Mouse (Mus musculus) adrenal gland, adult (tissue): Measurements from ENCODE around the gene Stx1a.

Experiments used
- DNase-seq, 2 experiments: peaks; one replicate each; pipeline ENCODE4 v3.0.0; 2022 to 2023; ENCODE audit warnings: low spot score in 1 of 2; ENCODE audit not compliant: inconsistent age in 2 of 2

Stx1a gene

DNA sequence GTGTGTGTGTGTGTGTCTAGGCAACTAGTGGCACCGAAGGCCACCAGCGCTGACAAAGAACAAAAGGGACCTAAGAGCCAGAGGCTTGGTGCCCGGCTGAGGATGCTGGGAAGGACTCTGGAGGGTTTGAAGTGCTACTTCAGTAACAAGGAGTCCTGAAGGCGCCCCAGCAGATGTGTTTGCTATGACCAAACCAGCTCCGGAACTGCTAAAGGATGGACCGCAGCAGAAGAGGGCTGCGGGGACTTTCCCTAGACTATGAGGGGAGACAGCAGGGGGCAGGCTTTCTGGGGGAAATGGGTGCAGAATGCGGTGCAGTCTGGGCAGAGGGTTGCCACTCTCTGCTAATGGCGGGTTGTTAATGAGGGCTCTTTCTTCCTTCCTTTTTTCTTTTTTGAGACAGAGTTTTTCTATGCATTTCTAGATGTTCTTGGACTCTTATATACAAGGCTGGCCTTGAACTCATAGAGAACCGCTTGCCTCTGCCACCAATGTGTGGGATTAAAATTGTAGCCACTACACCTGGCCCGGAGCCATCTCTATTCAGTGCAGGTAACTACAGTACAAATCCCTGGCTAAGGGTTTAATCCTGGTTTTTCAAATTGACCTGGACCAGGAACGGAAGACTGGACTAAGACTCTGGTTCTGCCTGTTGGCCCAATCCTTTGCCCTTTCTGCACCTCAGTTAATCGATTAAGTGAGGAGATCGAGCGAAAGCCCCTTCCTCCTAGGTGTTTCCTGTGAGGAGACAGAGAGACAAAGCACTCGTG lies 15.3 kb upstream of the Stx1a start:
- DNase-seq, result peak; percentile 55 to 60

GRCm38 (mm10) chr5:135008671-135009589 lies 14.4 kb upstream of the Stx1a start, which contains the start of gene Abhd11:
Gene Abhd11 (plus strand): TSS chr5:135009152.
- peak; percentile 99 for DNase-seq

- peak; percentile 94 to 99 for DNase-seq
Observed at GRCm38 (mm10) chr5:135009590-135010319, 13.5 kb upstream of the Stx1a start.

DNA sequence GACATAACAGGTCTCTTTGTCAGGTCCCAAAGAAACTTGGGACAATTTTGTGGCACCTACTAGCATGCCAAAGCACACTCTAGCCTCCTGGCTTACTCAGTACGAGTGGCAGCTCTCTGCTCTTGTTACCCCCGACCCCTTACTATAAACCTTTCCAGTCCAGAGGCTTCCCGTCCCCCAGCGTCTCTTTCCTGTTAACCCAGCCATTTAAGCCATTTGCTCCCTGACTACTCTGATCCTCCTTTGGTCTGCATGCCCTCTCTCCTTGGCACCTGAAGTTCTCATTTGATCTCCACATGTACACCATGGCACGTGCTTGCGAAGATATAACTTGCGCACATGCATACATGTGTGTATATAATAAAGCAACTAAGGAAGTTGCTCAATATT lies 13.0 kb upstream of the Stx1a start:
- no peak for DNase-seq

- peak in 1 of 2 experiments; percentile 54 for DNase-seq
Observed at GRCm38 (mm10) chr5:135010841-135011743, 12.2 kb upstream of the Stx1a start.

DNA sequence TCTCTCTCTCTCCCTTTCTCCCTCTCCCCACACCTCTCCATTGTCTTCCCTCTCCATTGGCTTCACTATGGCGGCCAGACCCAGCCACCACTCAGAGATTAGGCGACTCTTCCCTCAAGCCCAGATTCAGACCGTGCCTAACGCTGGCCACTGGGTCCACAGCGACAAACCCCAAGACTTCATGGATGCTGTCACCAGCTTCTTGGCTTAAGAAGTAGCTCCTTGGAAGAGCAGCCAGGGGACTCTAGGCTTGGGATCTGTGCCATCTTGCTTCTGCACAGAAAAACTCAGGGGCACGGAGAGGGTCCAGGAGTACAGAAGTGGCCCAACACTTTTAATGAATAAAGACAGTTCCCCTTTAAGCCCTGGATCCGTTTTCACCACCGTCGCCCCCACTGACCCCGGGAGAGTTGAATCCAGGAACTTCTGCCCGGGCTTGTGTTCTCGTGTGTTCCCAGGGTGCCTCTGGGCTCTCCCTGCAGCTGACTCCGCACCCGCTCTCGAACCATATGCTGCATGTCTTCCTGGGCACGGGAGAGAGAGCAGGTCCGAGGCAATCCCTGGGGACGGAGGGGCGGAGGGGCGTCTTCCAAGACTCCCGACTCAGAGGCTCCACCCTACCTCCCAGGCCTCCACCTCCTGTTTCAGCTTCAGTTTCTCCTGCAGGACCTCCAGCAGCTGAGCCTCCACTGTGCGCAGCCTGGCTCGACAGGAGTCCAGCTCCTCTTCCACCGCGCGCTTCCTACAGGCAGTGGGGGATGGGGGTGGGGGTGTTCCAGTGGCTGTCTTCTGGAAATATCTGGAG lies 11.3 kb upstream of the Stx1a start:
- DNase-seq, result peak in 1 of 2 experiments; percentile 48

DNA sequence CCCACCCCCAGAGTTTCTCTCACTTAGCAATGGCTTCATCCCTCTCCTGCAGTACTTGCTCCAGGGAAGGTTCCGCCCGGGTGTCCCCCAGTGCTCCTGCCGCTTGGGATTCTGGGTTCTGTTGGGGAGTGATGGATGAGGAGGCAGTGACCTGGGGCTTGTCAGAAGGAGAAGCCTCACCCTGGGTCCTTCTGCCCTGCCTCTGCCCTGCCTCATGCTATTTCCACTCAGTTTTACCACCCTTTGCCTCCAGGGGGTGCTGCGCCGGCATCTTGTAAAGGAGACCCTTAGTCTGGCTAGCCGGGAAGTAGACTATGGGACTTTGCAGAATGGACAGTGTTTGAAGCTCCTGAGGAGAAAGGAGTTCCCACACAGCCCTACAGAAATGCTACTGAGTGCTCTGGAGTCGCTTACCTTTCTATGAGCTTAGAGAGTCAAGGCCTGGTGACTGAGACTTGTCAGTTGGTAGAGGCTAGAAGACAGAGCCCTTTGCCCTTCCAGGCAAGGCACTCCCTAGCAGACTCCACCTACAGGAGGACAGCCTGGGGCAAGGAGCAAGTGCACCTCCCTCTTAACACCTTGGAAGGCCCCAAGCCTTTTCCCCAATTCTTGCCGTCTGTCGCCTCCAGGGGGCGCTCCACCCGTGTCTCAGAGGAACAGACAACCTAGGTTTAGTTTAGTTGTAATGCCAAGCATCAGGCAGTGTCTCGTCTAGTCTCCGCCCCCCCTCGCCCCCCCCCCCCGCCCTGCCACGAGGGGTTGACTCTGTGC lies 10.4 kb upstream of the Stx1a start:
- peak; percentile 77 to 93 for DNase-seq

- peak; percentile 86 to 96 for DNase-seq
Observed at GRCm38 (mm10) chr5:135015497-135015896, 7.8 kb upstream of the Stx1a start.

GRCm38 (mm10) chr5:135016224-135016759 lies 7.0 kb upstream of the Stx1a start:
- DNase-seq, result peak in 1 of 2 experiments; percentile 58

DNA sequence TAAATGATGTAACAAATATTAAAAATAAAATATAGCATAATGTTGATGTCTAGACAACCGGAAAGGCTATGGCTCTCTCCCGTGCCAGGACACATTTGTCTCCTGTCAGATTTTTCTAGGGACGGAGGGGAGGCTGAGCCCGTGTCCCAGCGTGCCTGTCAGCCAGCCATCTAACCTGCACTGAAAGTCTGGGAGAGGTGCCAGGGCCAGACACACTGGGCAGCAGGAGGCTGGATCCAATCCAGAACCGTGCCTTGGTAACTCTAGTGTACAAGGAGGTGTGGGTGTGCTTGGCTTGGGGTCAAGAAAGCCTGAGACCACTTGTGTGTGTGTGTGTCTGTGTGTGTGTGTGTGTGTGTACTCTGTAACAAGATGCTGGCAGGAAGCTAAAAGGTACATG lies 1.5 kb upstream of the Stx1a start:
- DNase-seq, result peak; percentile 79 to 90

GRCm38 (mm10) chr5:135024665-135025224 lies 1.5 kb downstream of the Stx1a start:
- DNase-seq, result no peak

- no peak for DNase-seq
Observed at GRCm38 (mm10) chr5:135025899-135026298, 2.6 kb downstream of the Stx1a start.

GRCm38 (mm10) chr5:135029007-135029854 lies 5.9 kb downstream of the Stx1a start:
- peak; percentile 87 to 92 for DNase-seq

GRCm38 (mm10) chr5:135032581-135032980 lies 9.3 kb downstream of the Stx1a start:
- DNase-seq, result no peak

DNA sequence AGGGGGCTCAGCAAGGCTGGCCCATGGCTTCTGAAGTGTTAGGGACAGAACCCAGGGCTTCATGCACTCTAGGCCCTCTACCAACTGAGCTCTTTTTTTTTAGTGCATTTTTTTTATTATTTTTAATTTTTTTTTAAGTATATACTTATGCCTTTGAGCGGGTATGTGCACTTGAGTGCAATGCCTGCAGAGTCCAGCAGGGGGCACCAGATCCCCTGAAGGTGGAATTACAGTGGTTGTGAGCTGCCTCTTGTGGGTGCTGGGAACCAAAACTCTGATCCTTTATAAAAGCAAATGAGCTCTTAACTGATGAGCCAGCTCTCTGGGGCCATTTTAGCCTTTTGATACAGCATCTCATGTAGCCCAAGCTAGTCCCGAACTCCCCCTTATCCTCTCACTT lies 11.3 kb downstream of the Stx1a start:
- DNase-seq, result no peak

DNA sequence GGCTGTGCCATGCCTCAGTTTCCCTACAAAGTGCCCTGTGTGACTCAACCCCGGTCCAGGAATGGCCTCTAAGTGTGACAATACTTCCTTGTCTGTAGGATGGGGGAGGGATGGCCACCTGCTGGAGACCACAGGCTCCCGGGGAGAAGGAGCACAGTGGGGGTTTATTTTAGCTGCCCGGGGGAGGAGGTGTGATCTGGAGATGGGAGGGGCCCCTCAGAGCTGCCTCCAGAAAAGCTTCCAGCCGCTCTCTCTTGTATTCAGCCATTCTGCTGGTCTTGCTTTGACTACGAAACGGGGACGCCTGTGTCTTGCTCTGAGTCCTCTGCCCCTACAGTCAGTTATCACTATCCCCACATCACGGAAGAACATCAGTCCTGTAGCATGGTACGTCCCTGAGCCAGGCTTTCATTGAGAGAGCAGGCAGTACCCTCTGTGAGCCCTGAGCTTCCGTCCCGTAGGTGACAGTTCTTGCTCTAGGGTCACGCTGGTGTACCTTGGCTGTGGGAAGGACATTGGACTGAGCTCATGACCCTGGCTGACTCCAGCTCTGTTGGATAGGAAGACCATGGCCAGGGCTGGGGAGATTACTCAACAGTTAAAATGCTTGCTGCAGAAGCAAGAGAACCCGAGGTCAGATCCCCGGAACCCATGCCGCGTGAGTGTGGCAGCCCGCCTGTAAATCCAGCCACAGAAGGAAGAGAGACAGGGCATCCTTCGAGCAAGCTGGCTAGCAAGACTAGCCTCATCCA lies 12.5 kb downstream of the Stx1a start:
- peak in 1 of 2 experiments; percentile 82 for DNase-seq
